Mouse (Mus musculus) inflammation-experienced regulatory T-cells, adult 16 weeks (primary cell): Measurements from ENCODE around the gene 2210418O10Rik. TPM values are rescaled to one million over a fixed set of nuclear protein-coding genes. Genes with fewer than 3 reads are reported as not detected.

ENCODE experiments used
- polyA plus RNA-seq: library from polyadenylated mRNA; unstranded; fragments of 100-300 nt; shearing (Covaris generic); gene quantifications from one replicate; pipeline ENCODE4 v1.2.1, GENCODE M21; 2017

2210418O10Rik gene
- polyA plus RNA-seq, result 3.2 TPM

DNA sequence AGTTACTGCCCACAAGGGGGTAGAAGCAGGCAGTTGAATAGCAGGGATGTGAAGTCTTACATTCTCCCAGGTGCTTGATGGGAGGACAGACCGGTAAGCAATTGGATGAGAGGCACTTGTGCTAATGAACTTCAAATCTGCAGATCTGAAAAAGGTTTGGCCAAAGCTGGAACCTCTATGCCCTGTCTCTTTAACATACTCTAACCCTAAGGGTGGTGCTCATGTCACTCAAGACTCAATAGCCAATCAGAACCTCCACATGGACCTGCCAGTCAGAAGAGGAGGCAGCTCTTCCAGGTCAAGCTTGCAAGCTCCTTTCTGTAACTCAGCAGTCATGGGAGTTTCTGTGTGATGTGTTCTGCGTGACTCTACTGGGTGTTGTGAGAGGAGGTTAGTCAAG is at the start of gene 2210418O10Rik:
Gene 2210418O10Rik (plus strand): TSS at position 301 of the 400 bp plus-strand sequence.

Other genes starting within 250 kb of the 2210418O10Rik start
- gene Gm2004, start 76.7 kb upstream of the 2210418O10Rik start, polyA plus RNA-seq, result not detected
- gene Gm11009, start 92.9 kb downstream of the 2210418O10Rik start, polyA plus RNA-seq, result not detected
- 10.2 TPM for gene Gm14435, start 197.0 kb downstream of the 2210418O10Rik start, polyA plus RNA-seq